Mouse (Mus musculus) MEL (cell line): ENCODE data around the gene Pafah2. TPM values are rescaled to one million over a fixed set of nuclear protein-coding genes. Genes with fewer than 3 reads are reported as not detected.

ENCODE experiments used
- DNase-seq: peaks from one replicate; pipeline ENCODE4 v3.0.0; 2011; ENCODE audit warnings: low read depth, low spot score
- H3K27ac ChIP-seq: 2 replicates; pipeline ENCODE4 v1.5.1; 2012; ENCODE audit warnings: low read depth, mild to moderate bottlenecking, control low read depth, low read length, moderate library complexity; ENCODE audit not compliant: control insufficient read depth
- H3K27me3 ChIP-seq, 2 experiments: fragments of 150-350 bp in 1 of 2; sonication (generic) in 1 of 2; 2 replicates each; pipeline ENCODE4 v1.6.1; 2012; ENCODE audit warnings: low read length in 2 of 2, mild to moderate bottlenecking in 2 of 2, improper control_type of control experiment in 1 of 2, moderate library complexity in 1 of 2; ENCODE audit not compliant: insufficient read depth in 2 of 2, control insufficient read depth in 1 of 2
- H3K36me3 ChIP-seq, 2 experiments: 2 replicates each; pipeline ENCODE4 v1.6.1; 2012 to 2014; ENCODE audit warnings: low read length in 2 of 2, improper control_type of control experiment in 1 of 2, inconsistent platforms in 1 of 2, mild to moderate bottlenecking in 1 of 2; ENCODE audit not compliant: insufficient read depth in 2 of 2, control insufficient read depth in 1 of 2
- H3K4me1 ChIP-seq, 2 experiments: fragments of 150-350 bp in 1 of 2; sonication (generic) in 1 of 2; 2 replicates each; pipeline ENCODE4 v1.6.1; 2012; ENCODE audit warnings: low read length in 2 of 2, improper control_type of control experiment in 1 of 2, mild to moderate bottlenecking in 1 of 2; ENCODE audit not compliant: insufficient read depth in 2 of 2, control insufficient read depth in 1 of 2
- H3K4me3 ChIP-seq, 2 experiments: fragments of 150-350 bp in 1 of 2; sonication (generic) in 1 of 2; 2 replicates each; pipeline ENCODE4 v1.5.1; 2012; ENCODE audit warnings: low read depth in 2 of 2, low read length in 2 of 2, mild to moderate bottlenecking in 2 of 2, moderate library complexity in 2 of 2, control low read depth in 1 of 2, improper control_type of control experiment in 1 of 2; ENCODE audit not compliant: control insufficient read depth in 1 of 2, insufficient read depth in 1 of 2
- H3K79me2 ChIP-seq: 2 replicates; pipeline ENCODE4 v1.6.1; 2012; ENCODE audit warnings: mild to moderate bottlenecking, low read length, moderate library complexity; ENCODE audit not compliant: control insufficient read depth, poor library complexity, insufficient read depth
- H3K9ac ChIP-seq: 2 replicates; pipeline ENCODE4 v1.6.1; 2012; ENCODE audit warnings: low read depth, mild to moderate bottlenecking, control low read depth, low read length, moderate library complexity; ENCODE audit not compliant: control insufficient read depth, poor library complexity, severe bottlenecking
- H3K9me3 ChIP-seq: fragments of 150-350 bp; sonication (generic); replicated peaks from 2 replicates; pipeline ENCODE4 v1.6.1; 2012; ENCODE audit warnings: mild to moderate bottlenecking, low read length, improper control_type of control experiment, moderate library complexity; ENCODE audit not compliant: insufficient read depth
- BHLHE40 ChIP-seq: IDR thresholded peaks from 2 replicates; pipeline ENCODE4 v1.6.1; 2012; ENCODE audit warnings: low read depth, mild to moderate bottlenecking, inconsistent platforms, low read length, improper control_type of control experiment, borderline replicate concordance
- CHD2 ChIP-seq: IDR thresholded peaks from 2 replicates; pipeline ENCODE4 v1.6.1; 2011; ENCODE audit warnings: low read length, improper control_type of control experiment
- CTCF ChIP-seq, 3 experiments: IDR thresholded peaks in 2 of 3; conservative IDR thresholded peaks in 1 of 3; 2 replicates each; pipeline ENCODE4 v1.5.1; 2011 to 2012; ENCODE audit warnings: low read length in 3 of 3, low read depth in 2 of 3, mild to moderate bottlenecking in 2 of 3, improper control_type of control experiment in 1 of 3, inconsistent platforms in 1 of 3, mixed read lengths in 1 of 3, moderate library complexity in 1 of 3; ENCODE audit not compliant: control insufficient read depth in 1 of 3, insufficient read depth in 1 of 3, poor library complexity in 1 of 3, severe bottlenecking in 1 of 3
- E2F4 ChIP-seq: IDR thresholded peaks from 2 replicates; pipeline ENCODE4 v1.6.1; 2011; ENCODE audit warnings: low read depth, low read length, improper control_type of control experiment, borderline replicate concordance
- ELF1 ChIP-seq: IDR thresholded peaks from 2 replicates; pipeline ENCODE4 v1.6.1; 2014; ENCODE audit warnings: low read depth, mild to moderate bottlenecking, inconsistent platforms, low read length, improper control_type of control experiment, moderate library complexity
- EP300 ChIP-seq, 2 experiments: IDR thresholded peaks; 2 replicates each; pipeline ENCODE4 v1.6.1; 2011; ENCODE audit warnings: improper control_type of control experiment in 2 of 2, low read length in 2 of 2, low read depth in 1 of 2, mild to moderate bottlenecking in 1 of 2
- ETS1 ChIP-seq: IDR thresholded peaks from 2 replicates; pipeline ENCODE4 v1.6.1; 2012; ENCODE audit warnings: low read depth, mild to moderate bottlenecking, inconsistent platforms, low read length, improper control_type of control experiment, moderate library complexity
- GATA1 ChIP-seq: IDR thresholded peaks from 2 replicates; pipeline ENCODE4 v1.6.1; 2011; ENCODE audit warnings: low read depth, low read length, improper control_type of control experiment
- JUND ChIP-seq: IDR thresholded peaks from 2 replicates; pipeline ENCODE4 v1.6.1; 2011; ENCODE audit warnings: low read depth, mild to moderate bottlenecking, improper control_type of control experiment, low read length
- KAT2A ChIP-seq: conservative IDR thresholded peaks from 2 replicates; pipeline ENCODE4 v1.6.1; 2012; ENCODE audit warnings: low read depth, low read length, improper control_type of control experiment, inconsistent platforms
- MAFK ChIP-seq: IDR thresholded peaks from 2 replicates; pipeline ENCODE4 v1.6.1; 2011; ENCODE audit warnings: low read depth, mild to moderate bottlenecking, low read length, improper control_type of control experiment, borderline replicate concordance
- MAX ChIP-seq: IDR thresholded peaks from 2 replicates; pipeline ENCODE4 v1.6.1; 2011; ENCODE audit warnings: low read length, improper control_type of control experiment
- MYB ChIP-seq: IDR thresholded peaks from 2 replicates; pipeline ENCODE4 v1.6.1; 2011; ENCODE audit warnings: mild to moderate bottlenecking, low read depth, low read length, improper control_type of control experiment
- MYC ChIP-seq: IDR thresholded peaks from 2 replicates; pipeline ENCODE4 v1.6.1; 2011; ENCODE audit warnings: low read depth, mild to moderate bottlenecking, low read length, improper control_type of control experiment, moderate library complexity
- NELFE ChIP-seq: IDR thresholded peaks from 2 replicates; pipeline ENCODE4 v1.6.1; 2011; ENCODE audit warnings: low read depth, low read length, improper control_type of control experiment
- NRF1 ChIP-seq: IDR thresholded peaks from 2 replicates; pipeline ENCODE4 v1.6.1; 2014; ENCODE audit warnings: low read depth, mild to moderate bottlenecking, inconsistent platforms, low read length, improper control_type of control experiment, moderate library complexity; ENCODE audit not compliant: poor library complexity, insufficient read depth, severe bottlenecking
- POLR2A ChIP-seq, 2 experiments: IDR thresholded peaks; 2 replicates each; pipeline ENCODE4 v1.6.1; 2011 to 2012; ENCODE audit warnings: low read length in 2 of 2, mild to moderate bottlenecking in 2 of 2, control low read depth in 1 of 2, improper control_type of control experiment in 1 of 2, low read depth in 1 of 2, moderate library complexity in 1 of 2; ENCODE audit not compliant: control insufficient read depth in 1 of 2, insufficient read depth in 1 of 2, poor library complexity in 1 of 2
- POLR2AphosphoS2 ChIP-seq: IDR thresholded peaks from 2 replicates; pipeline ENCODE4 v1.6.1; 2011; ENCODE audit warnings: low read length, improper control_type of control experiment
- POLR2AphosphoS5 ChIP-seq: IDR thresholded peaks from 2 replicates; pipeline ENCODE4 v1.6.1; 2012; ENCODE audit warnings: low read depth, borderline replicate concordance, mild to moderate bottlenecking, inconsistent platforms, low read length, moderate library complexity, mixed read lengths
- RAD21 ChIP-seq: IDR thresholded peaks from 2 replicates; pipeline ENCODE4 v1.6.1; 2011; ENCODE audit warnings: mild to moderate bottlenecking, low read depth, low read length, improper control_type of control experiment
- RCOR1 ChIP-seq: IDR thresholded peaks from 2 replicates; pipeline ENCODE4 v1.6.1; 2012; ENCODE audit warnings: low read depth, mild to moderate bottlenecking, inconsistent platforms, low read length, improper control_type of control experiment
- SIN3A ChIP-seq: IDR thresholded peaks from 2 replicates; pipeline ENCODE4 v1.6.1; 2012; ENCODE audit warnings: low read length, improper control_type of control experiment, inconsistent platforms
- SMC3 ChIP-seq: IDR thresholded peaks from 2 replicates; pipeline ENCODE4 v1.6.1; 2011; ENCODE audit warnings: low read depth, low read length, improper control_type of control experiment
- TBP ChIP-seq: IDR thresholded peaks from 2 replicates; pipeline ENCODE4 v1.8.0; 2011; ENCODE audit warnings: low read depth, low read length, improper control_type of control experiment
- TCF12 ChIP-seq: IDR thresholded peaks from 2 replicates; pipeline ENCODE4 v1.6.1; 2014; ENCODE audit warnings: low read depth, mild to moderate bottlenecking, inconsistent platforms, low read length, improper control_type of control experiment, moderate library complexity
- UBTF ChIP-seq: IDR thresholded peaks from 2 replicates; pipeline ENCODE4 v1.6.1; 2012; ENCODE audit warnings: low read depth, mild to moderate bottlenecking, inconsistent platforms, low read length, improper control_type of control experiment, moderate library complexity, borderline replicate concordance; ENCODE audit not compliant: insufficient read depth
- USF1 ChIP-seq: IDR thresholded peaks from 2 replicates; pipeline ENCODE4 v1.6.1; 2014; ENCODE audit warnings: low read depth, mild to moderate bottlenecking, inconsistent platforms, low read length, improper control_type of control experiment, moderate library complexity
- USF2 ChIP-seq, 2 experiments: IDR thresholded peaks; 2 replicates each; pipeline ENCODE4 v1.6.1; 2011 to 2012; ENCODE audit warnings: improper control_type of control experiment in 2 of 2, low read length in 2 of 2, borderline replicate concordance in 1 of 2, inconsistent platforms in 1 of 2, low read depth in 1 of 2, mild to moderate bottlenecking in 1 of 2; ENCODE audit not compliant: insufficient read depth in 1 of 2
- ZC3H11A ChIP-seq: IDR thresholded peaks from 2 replicates; pipeline ENCODE4 v1.6.1; 2012; ENCODE audit warnings: low read depth, mild to moderate bottlenecking, inconsistent platforms, low read length, improper control_type of control experiment
- ZKSCAN1 ChIP-seq: IDR thresholded peaks from 2 replicates; pipeline ENCODE4 v1.6.1; 2012; ENCODE audit warnings: low read depth, mild to moderate bottlenecking, inconsistent platforms, low read length, improper control_type of control experiment, moderate library complexity
- ZNF384 ChIP-seq: IDR thresholded peaks from 2 replicates; pipeline ENCODE4 v1.6.1; 2012; ENCODE audit warnings: low read depth, mild to moderate bottlenecking, inconsistent platforms, low read length, improper control_type of control experiment
- polyA plus RNA-seq, 2 experiments: library from polyadenylated mRNA; stranded (reverse) in 1 of 2; unstranded in 1 of 2; fragments of >175 nt in 1 of 2; fragments of >200 nt in 1 of 2; gene quantifications; 2 replicates each; pipeline versions ENCODE4 v1.2.1 to v1.2.4; 2012; ENCODE audit warnings: low replicate concordance in 2 of 2, low read depth in 1 of 2; ENCODE audit not compliant: insufficient read length in 2 of 2, insufficient read depth in 1 of 2, missing spikeins in 1 of 2
- total RNA-seq: library from RNA; depleted of rRNA; stranded (reverse); fragments of 300-350 nt; gene quantifications from 2 replicates; pipeline ENCODE4 v1.2.3, GENCODE M21; 2012

Pafah2 gene
- total and polyA plus RNA-seq, 3 experiments = 6.0 to 10.6 TPM; not detected in 1

DNA sequence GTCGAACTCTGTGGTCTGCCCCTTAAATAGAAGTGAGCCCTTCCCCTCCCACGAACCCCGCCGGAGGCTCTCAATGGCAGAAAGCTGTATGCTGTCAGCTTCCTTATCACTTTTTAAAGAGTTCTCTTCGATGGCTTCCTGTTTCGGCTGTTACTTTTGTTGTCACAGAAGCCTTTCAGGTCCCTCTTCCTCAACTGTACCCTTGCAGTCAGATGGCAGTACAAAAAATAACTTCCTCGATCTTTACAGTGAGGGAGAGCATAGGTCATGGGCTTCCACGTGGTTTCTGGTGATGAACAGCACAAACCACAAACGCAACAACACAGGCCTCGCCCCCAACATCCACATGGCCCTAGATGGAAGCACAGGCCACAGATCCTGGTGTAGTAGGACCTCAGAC, 64.2 kb downstream of the Pafah2 start (continued):
- 0 out of 2 replicates have a peak, but pooled peaks have one; percentile 36 for TF ChIP-seq TBP
- TF ChIP-seq MYC = peak; percentile 90
- TF ChIP-seq, all 39 proteins: peak for 12

DNA sequence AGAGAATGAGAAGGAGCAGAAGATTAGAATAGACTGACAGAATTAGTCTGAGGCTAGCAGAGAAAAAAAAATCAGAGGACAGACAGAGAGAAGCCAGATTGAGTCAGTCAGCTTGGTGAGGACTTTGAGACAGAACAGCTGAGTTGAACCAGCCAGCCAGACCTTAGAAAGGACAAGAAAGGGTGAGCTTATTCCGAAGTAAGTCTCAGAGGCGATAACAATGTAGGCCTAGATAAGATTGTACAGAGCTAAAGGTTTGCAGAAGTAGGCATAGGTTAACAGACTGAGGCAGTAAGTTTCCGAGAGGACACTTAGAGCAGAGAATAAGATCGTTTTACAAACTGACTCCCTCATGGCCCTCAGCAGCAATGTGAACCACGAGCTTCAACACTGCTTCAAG, 65.1 kb downstream of the Pafah2 start:
- Histone ChIP-seq H3K9ac (no peak overlapping the region), H3K27me3 (no peaks in the 10 kb centered on the region), H3K79me2 (no peaks in the 10 kb centered on the region), H3K4me1 (peaks cover 7 to 14% of the 10 kb centered on the region in 2 experiments), H3K36me3 (peaks cover 0 to 11% of the 10 kb centered on the region in 2 experiments; a peak in 2 of 4 replicates), H3K27ac (no peak overlapping the region), H3K9me3 (no peaks in the 10 kb centered on the region), H3K4me3 (no peak overlapping the region)
- peak; percentile 50 for DNase-seq
- TF ChIP-seq EP300 (IDR thresholded peaks at IDR 0.05; ENCODE audit: low read depth in 1 of 2, low read length in 2 of 2) (peak; percentile 32 to 56; a peak in 3 of 4 replicates), RCOR1 (peak; percentile 59), RAD21 (no peak), KAT2A (no peak), SIN3A (no peak), BHLHE40 (0 out of 2 replicates have a peak, but pooled peaks have one; percentile 28), MYB (no peak), NELFE (no peak), JUND (no peak), ETS1 (peak; percentile 70), POLR2AphosphoS5 (no peak), UBTF (0 out of 2 replicates have a peak, but pooled peaks have one; percentile 88), POLR2AphosphoS2 (no peak), USF2 (IDR thresholded peaks at IDR 0.05; ENCODE audit: borderline replicate concordance in 1 of 2, insufficient read depth in 1 of 2, low read depth in 1 of 2, low read length in 2 of 2) (no peak), ZNF384 (0 out of 2 replicates have a peak, but pooled peaks have one; percentile 32), POLR2A (IDR thresholded peaks at IDR 0.05; ENCODE audit: control insufficient read depth in 1 of 2, insufficient read depth in 1 of 2, low read depth in 1 of 2, low read length in 2 of 2, poor library complexity in 1 of 2) (no peak), TBP (peak; percentile 91), MAX (no peak), ZKSCAN1 (no peak), MYC (no peak), USF1 (no peak), GATA1 (peak; percentile 86), E2F4 (no peak), ELF1 (no peak), NRF1 (no peak), ZC3H11A (no peak), CHD2 (no peak), SMC3 (no peak), TCF12 (0 out of 2 replicates have a peak, but pooled peaks have one; percentile 11), CTCF (IDR thresholded peaks at IDR 0.05 in 2 of 3, conservative IDR thresholded peaks at IDR 0.05 in 1 of 3; ENCODE audit: control insufficient read depth in 1 of 3, insufficient read depth in 1 of 3, low read depth in 2 of 3, low read length in 3 of 3, poor library complexity in 1 of 3, severe bottlenecking in 1 of 3) (no peak), MAFK (0 out of 2 replicates have a peak, but pooled peaks have one; percentile 15)
- TF ChIP-seq, all 39 proteins: peak for 10
